ENCODE assay signal across 12 mouse cellular contexts in genomic region chr3:139012352-139012751, GRCm38 (mm10).
A peak's percentile ranks its signal among the peaks of the same experiment; 100 is the strongest.
DNase-seq lines count a peak whose midpoint lies in the region; ATAC-seq and TF ChIP-seq lines count a peak whose summit lies in the region.
"Had no signal": no experiment of that assay in that cellular context is flagged by ENCODE, and none has a peak within 500 bp of the region (broad histone marks: within the 10 kb centered on the region; RNA-seq: fewer than 3 reads in every experiment).

No protein-coding gene starts in this region.

- ATAC-seq in granulocyte monocyte progenitor cell, adult 5-6 weeks (replicated peaks; ENCODE audit: poor library complexity, severe bottlenecking), result peak; percentile 98
- no peak for ATAC-seq in forebrain, postnatal 0 days
- ATAC-seq: midbrain, embryonic 16.5 days had no signal

- H3K9ac ChIP-seq in forebrain, postnatal 0 days, result no peak overlapping the region
- H3K9ac ChIP-seq: heart, embryonic 13.5 days; liver, embryonic 13.5 days; stomach, embryonic 15.5 days had no signal

- no peak overlapping the region for H3K4me2 ChIP-seq in forebrain, postnatal 0 days (ENCODE audit: low read depth)
- H3K4me2 ChIP-seq: heart, embryonic 13.5 days; liver, embryonic 13.5 days; stomach, embryonic 15.5 days had no signal

- no peaks in the 10 kb centered on the region for H3K27me3 ChIP-seq in forebrain, postnatal 0 days (ENCODE audit: insufficient read depth, low read length)
- H3K27me3 ChIP-seq: heart, embryonic 13.5 days; liver, embryonic 13.5 days; stomach, embryonic 15.5 days had no signal

- no peak overlapping the region for H3K27ac ChIP-seq in forebrain, postnatal 0 days (ENCODE audit: low read depth, low read length)
- H3K27ac ChIP-seq: heart, embryonic 13.5 days; liver, embryonic 13.5 days; stomach, embryonic 15.5 days had no signal

- H3K9me3 ChIP-seq in forebrain, postnatal 0 days (ENCODE audit: low read length), result no peaks in the 10 kb centered on the region
- H3K9me3 ChIP-seq: heart, embryonic 13.5 days; liver, embryonic 13.5 days; stomach, embryonic 15.5 days had no signal

- H3K4me3 ChIP-seq in forebrain, postnatal 0 days (ENCODE audit: low read depth, low read length), result no peak overlapping the region
- H3K4me3 ChIP-seq: heart, embryonic 13.5 days; liver, embryonic 13.5 days; stomach, embryonic 15.5 days had no signal

- 0 out of 2 replicates have a peak, but pooled peaks cover 4% of the 10 kb centered on the region for H3K36me3 ChIP-seq in forebrain, postnatal 0 days (ENCODE audit: insufficient read depth)
- H3K36me3 ChIP-seq: stomach, embryonic 15.5 days had no signal

- TF ChIP-seq CTCF in forebrain, postnatal 0 days (IDR thresholded peaks at IDR 0.05; ENCODE audit: low read depth), result no peak

- DNase-seq in gastrocnemius, postnatal 25 days, result peak; percentile 10
- no peak for DNase-seq in gastrocnemius, postnatal 10 days
- peak; percentile 71 for DNase-seq in right cerebral cortex, adult 18-20 months
- no peak for DNase-seq in right cerebral cortex, postnatal 4 days
- DNase-seq in right cerebral cortex, postnatal 25 days, result peak; percentile 37
- no peak for DNase-seq in forebrain, postnatal 0 days
- no peak for DNase-seq in adrenal gland, postnatal 4 days (ENCODE audit: low spot score in 2 of 2)
- DNase-seq: liver, embryonic 13.5 days had no signal

- WGBS in forebrain, postnatal 0 days, result 80% methylated on average over 9 of the region's 9 CpGs

- no peaks in the 10 kb centered on the region for H3K4me1 ChIP-seq in forebrain, postnatal 0 days (ENCODE audit: insufficient read depth)
- H3K4me1 ChIP-seq: heart, embryonic 13.5 days; liver, embryonic 13.5 days; stomach, embryonic 15.5 days had no signal

Comparison
In these comparisons a context has a peak if more than half of its experiments do, and no peak if none do; other contexts are left out.
1. DNase-seq: peak in gastrocnemius, postnatal 25 days (single experiment), right cerebral cortex, adult 18-20 months (single experiment) and right cerebral cortex, postnatal 25 days (single experiment); none in gastrocnemius, postnatal 10 days (single experiment), right cerebral cortex, postnatal 4 days (single experiment), forebrain, postnatal 0 days (single experiment) and adrenal gland, postnatal 4 days (0 of 2).